ENCODE assay signal across 9 mouse cellular contexts in the genomic region with DNA sequence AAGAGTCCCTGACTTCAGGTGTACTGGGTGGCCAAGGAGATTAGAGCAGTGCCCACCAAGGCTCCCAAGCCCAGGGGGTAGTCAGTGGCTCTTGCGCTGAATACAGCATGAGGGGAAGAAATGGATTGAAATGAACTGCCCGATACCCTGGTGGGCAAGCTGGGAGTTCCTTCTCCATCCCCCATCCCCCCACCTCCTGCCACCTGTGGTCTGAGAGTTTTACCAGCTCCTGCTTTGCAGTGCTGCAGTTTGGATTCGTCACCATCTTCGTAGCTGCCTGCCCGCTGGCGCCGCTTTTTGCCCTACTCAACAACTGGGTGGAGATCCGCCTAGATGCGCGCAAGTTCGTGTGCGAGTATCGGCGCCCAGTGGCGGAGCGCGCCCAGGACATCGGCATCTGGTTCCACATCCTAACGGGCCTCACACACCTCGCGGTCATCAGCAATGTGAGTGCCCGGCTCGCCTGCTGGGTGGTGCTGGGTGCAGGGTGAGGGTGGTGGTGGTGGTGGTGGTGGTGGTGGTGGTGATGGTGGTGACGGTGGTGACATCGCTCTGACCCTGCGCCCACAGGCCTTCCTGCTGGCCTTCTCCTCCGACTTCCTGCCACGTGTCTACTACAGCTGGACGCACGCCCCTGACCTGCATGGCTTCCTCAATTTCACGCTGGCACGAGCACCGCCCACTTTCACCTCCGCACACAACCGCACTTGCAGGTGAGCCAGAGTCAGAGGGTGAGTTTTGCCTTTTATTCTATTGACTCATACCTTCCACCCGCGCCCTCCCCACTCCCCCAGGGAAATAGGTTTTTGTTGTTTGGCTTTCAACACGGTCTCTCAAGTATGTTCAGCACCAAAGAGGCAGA. TPM values are rescaled to one million over a fixed set of nuclear protein-coding genes. Genes with fewer than 3 reads are reported as not detected.
DNase-seq lines count a peak whose midpoint lies in the region; ATAC-seq and TF ChIP-seq lines count a peak whose summit lies in the region.
"Had no signal": no experiment of that assay in that cellular context is flagged by ENCODE, and none has a peak within 500 bp of the region (broad histone marks: within the 10 kb centered on the region; RNA-seq: fewer than 3 reads in every experiment).

No protein-coding gene starts in this region.

- H3K4me1 ChIP-seq in heart, embryonic 12.5 days (replicated peaks): peaks cover 9% of the 10 kb centered on the region; the same call in 1 of the 2 replicates
- H3K4me1 ChIP-seq in liver, embryonic 11.5 days (replicated peaks; ENCODE audit: control insufficient read depth, insufficient read depth, low read length): 0 out of 2 replicates have a peak, but pooled peaks cover 2% of the 10 kb centered on the region
- no peaks in the 10 kb centered on the region for H3K4me1 ChIP-seq in midbrain, postnatal 0 days (ENCODE audit: insufficient read depth, low read length)

- no peaks in the 10 kb centered on the region for H3K9me3 ChIP-seq in heart, embryonic 12.5 days (replicated peaks)
- no peaks in the 10 kb centered on the region for H3K9me3 ChIP-seq in liver, embryonic 11.5 days (ENCODE audit: control insufficient read depth, low read length)
- no peaks in the 10 kb centered on the region for H3K9me3 ChIP-seq in midbrain, postnatal 0 days (ENCODE audit: low read length)

- H3K27ac ChIP-seq in heart, embryonic 12.5 days (ENCODE audit: poor library complexity, severe bottlenecking): no peak overlapping the region
- no peak overlapping the region for H3K27ac ChIP-seq in liver, embryonic 11.5 days (ENCODE audit: low read depth, low read length)
- H3K27ac ChIP-seq in midbrain, postnatal 0 days (ENCODE audit: low read depth, low read length): no peak overlapping the region

- H3K9ac ChIP-seq in heart, embryonic 12.5 days: peak overlapping the region; percentile 61
- H3K9ac ChIP-seq in liver, embryonic 11.5 days (ENCODE audit: low read depth, low read length): no peak overlapping the region
- no peak overlapping the region for H3K9ac ChIP-seq in midbrain, postnatal 0 days (replicated peaks; ENCODE audit: low read length, poor library complexity, severe bottlenecking)

- peaks cover 11% of the 10 kb centered on the region; the same call in 1 of the 2 replicates for H3K27me3 ChIP-seq in heart, embryonic 12.5 days (replicated peaks)
- no peaks in the 10 kb centered on the region for H3K27me3 ChIP-seq in liver, embryonic 11.5 days (replicated peaks; ENCODE audit: control insufficient read depth, insufficient read depth, low read length)
- no peaks in the 10 kb centered on the region; the same call in 1 of the 2 replicates for H3K27me3 ChIP-seq in midbrain, postnatal 0 days (ENCODE audit: insufficient read depth, low read length)

- peak overlapping the region; percentile 76 for H3K4me2 ChIP-seq in heart, embryonic 12.5 days
- peak overlapping the region; percentile 69 for H3K4me2 ChIP-seq in liver, embryonic 11.5 days
- H3K4me2 ChIP-seq in midbrain, postnatal 0 days (ENCODE audit: low read depth, low read length, poor library complexity, severe bottlenecking): peak overlapping the region; percentile 46

- no peak for DNase-seq in heart, adult 8-10 months (ENCODE audit: low spot score)
- peak; percentile 46 for DNase-seq in ES-CJ7 (ENCODE audit: low read depth, low spot score)
- no peak for DNase-seq in liver, embryonic 11.5 days (ENCODE audit: low spot score)
- no peak for DNase-seq in midbrain, postnatal 0 days (ENCODE audit: low spot score)
- no peak for DNase-seq in MN1 (ENCODE audit: low spot score)
- no peak for DNase-seq in cerebellum, adult 11 months

- 16% methylated on average over 38 of the region's 38 CpGs for WGBS in heart, embryonic 12.5 days
- WGBS in liver, embryonic 11.5 days: 17% methylated on average over 38 of the region's 38 CpGs
- WGBS in midbrain, postnatal 0 days: 25% methylated on average over 37 of the region's 38 CpGs

- H3K36me3 ChIP-seq in heart, embryonic 12.5 days: peaks cover 9% of the 10 kb centered on the region
- H3K36me3 ChIP-seq in liver, embryonic 11.5 days (ENCODE audit: control insufficient read depth, insufficient read depth, low read length): peaks cover under 1% of the 10 kb centered on the region
- H3K36me3 ChIP-seq in midbrain, postnatal 0 days (ENCODE audit: insufficient read depth, low read length): peaks cover 3% of the 10 kb centered on the region; the same call in 1 of the 2 replicates

- TF ChIP-seq CTCF in midbrain, postnatal 0 days (IDR thresholded peaks at IDR 0.05): no peak

- peak overlapping the region; percentile 47 for H3K4me3 ChIP-seq in heart, embryonic 12.5 days
- H3K4me3 ChIP-seq in liver, embryonic 11.5 days (ENCODE audit: low read depth, low read length): peak overlapping the region; percentile 38
- H3K4me3 ChIP-seq in midbrain, postnatal 0 days (ENCODE audit: low read depth, low read length): peak overlapping the region; percentile 27

- 0 out of 2 replicates have a peak, but pooled peaks have one; percentile 30 for ATAC-seq in heart, embryonic 12.5 days (ENCODE audit: insufficient number of reproducible peaks, low FRiP score)
- peak; percentile 83 for ATAC-seq in granulocyte monocyte progenitor cell, adult 5-6 weeks (replicated peaks; ENCODE audit: poor library complexity, severe bottlenecking)
- no peak for ATAC-seq in liver, embryonic 11.5 days (replicated peaks; ENCODE audit: low FRiP score)
- peak; percentile 36; the same call in 1 of the 2 replicates for ATAC-seq in midbrain, postnatal 0 days (ENCODE audit: low FRiP score)
- ATAC-seq: Patski had no signal

RNA-seq across cellular contexts. Expression of a gene that starts 27.7 kb away (rescaled TPM):
- polyA plus RNA-seq in heart, embryonic 12.5 days (2016; fragmentation: Nextera tagmentation; extraction: Ambion mirVana): 0.27 and 1.2 TPM in 2 replicates
- total RNA-seq in heart, adult 8-10 months (2022): not detected
- 0.43 TPM in 1 of 2 replicates, not detected in the other for total RNA-seq in granulocyte monocyte progenitor cell, adult 5-6 weeks (2014; fragmentation: Nextera tagmentation)
- total RNA-seq in granulocyte monocyte progenitor cell, adult 5-6 weeks (2017): 0.99 TPM in 1 of 2 replicates, not detected in the other
- 0.22 and 0.23 TPM in 2 replicates for polyA plus RNA-seq in liver, embryonic 11.5 days (2014; fragmentation: Nextera tagmentation; extraction: Ambion mirVana)
- 0.71 and 2.2 TPM in 2 replicates for total RNA-seq in midbrain, postnatal 0 days (2014; rRNA removed)
- polyA plus RNA-seq in midbrain, postnatal 0 days (2015; fragmentation: Nextera tagmentation; extraction: Ambion mirVana): 3.0 TPM in 2 replicates
- polyA plus RNA-seq: Patski had no signal

RNA-seq across cellular contexts. Expression of a gene that starts 58.1 kb away (rescaled TPM):
- polyA plus RNA-seq in heart, embryonic 12.5 days (2016; fragmentation: Nextera tagmentation; extraction: Ambion mirVana): 9.8 and 10.8 TPM in 2 replicates
- under 1 TPM; 0.41 to 0.92 (median 0.68) TPM for total RNA-seq in heart, adult 8-10 months (2022)
- total RNA-seq in granulocyte monocyte progenitor cell, adult 5-6 weeks (2014; fragmentation: Nextera tagmentation): 12.7 and 22.0 TPM in 2 replicates
- total RNA-seq in granulocyte monocyte progenitor cell, adult 5-6 weeks (2017): 10.0 and 13.1 TPM in 2 replicates
- 13.9 and 14.0 TPM in 2 replicates for polyA plus RNA-seq in liver, embryonic 11.5 days (2014; fragmentation: Nextera tagmentation; extraction: Ambion mirVana)
- total RNA-seq in midbrain, postnatal 0 days (2014; rRNA removed): 4.4 and 5.2 TPM in 2 replicates
- 3.0 and 4.2 TPM in 2 replicates for polyA plus RNA-seq in midbrain, postnatal 0 days (2015; fragmentation: Nextera tagmentation; extraction: Ambion mirVana)

RNA-seq across cellular contexts. Expression of a gene that starts 58.8 kb away (rescaled TPM):
- 59.6 and 65.9 TPM in 2 replicates for polyA plus RNA-seq in heart, embryonic 12.5 days (2016; fragmentation: Nextera tagmentation; extraction: Ambion mirVana)
- total RNA-seq in heart, adult 8-10 months (2022): 10 to 100 TPM; 22.9 to 30.2 (median 26.4) TPM
- 8.1 and 40.0 TPM in 2 replicates for total RNA-seq in granulocyte monocyte progenitor cell, adult 5-6 weeks (2014; fragmentation: Nextera tagmentation)
- total RNA-seq in granulocyte monocyte progenitor cell, adult 5-6 weeks (2017): 21.3 and 29.2 TPM in 2 replicates
- polyA plus RNA-seq in liver, embryonic 11.5 days (2014; fragmentation: Nextera tagmentation; extraction: Ambion mirVana): 63.9 and 79.9 TPM in 2 replicates
- 12.9 and 13.7 TPM in 2 replicates for total RNA-seq in midbrain, postnatal 0 days (2014; rRNA removed)
- polyA plus RNA-seq in midbrain, postnatal 0 days (2015; fragmentation: Nextera tagmentation; extraction: Ambion mirVana): 56.2 and 62.9 TPM in 2 replicates
